Mouse (Mus musculus) spleen, adult 18-20 months (tissue): Measurements from ENCODE around the gene Tor4a.

Source experiments
- DNase-seq, 2 experiments: peaks; one replicate each; pipeline ENCODE4 v3.0.0; 2022; ENCODE audit warnings: mixed read lengths in 2 of 2

Tor4a gene

GRCm38 (mm10) chr2:25168665-25168978 lies 28.1 kb downstream of the Tor4a start:
- no peak for DNase-seq

DNA sequence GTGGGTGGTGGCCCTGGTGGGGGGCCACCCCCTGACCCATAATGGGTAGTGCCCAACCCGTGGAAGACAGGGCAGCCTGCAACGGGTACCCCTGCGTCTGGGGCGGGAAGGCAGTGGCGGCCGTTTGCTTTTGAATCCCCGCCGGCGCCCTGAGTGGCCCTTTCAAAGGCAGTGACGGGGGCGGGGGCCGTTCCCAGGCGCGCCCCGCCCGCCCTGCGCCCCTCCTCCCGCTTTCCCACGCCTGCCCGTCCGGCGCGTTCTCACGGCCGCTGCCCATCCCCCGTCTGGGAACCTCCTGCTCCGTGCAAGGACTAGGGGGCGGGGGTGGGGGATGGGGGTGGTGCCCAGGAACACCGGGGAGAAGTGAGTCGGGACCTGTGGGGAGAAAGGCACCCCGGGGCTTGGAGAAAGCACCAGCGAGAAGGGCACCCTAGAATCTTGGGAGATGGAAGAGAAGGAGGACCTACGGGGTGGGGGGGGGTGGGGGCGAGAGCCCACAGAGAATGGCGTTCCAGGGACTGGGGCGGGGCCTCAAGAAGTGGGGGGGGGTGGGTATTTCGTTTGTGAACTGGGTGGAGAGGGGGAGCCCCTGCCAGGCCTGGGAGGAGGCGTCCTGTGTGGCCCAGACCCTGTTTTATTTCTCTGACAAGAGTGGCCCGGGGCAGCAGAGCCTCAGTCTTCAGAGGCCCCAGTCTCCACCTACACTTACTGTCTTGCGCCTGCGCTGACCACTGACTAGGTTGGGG lies 28.6 kb downstream of the Tor4a start:
- DNase-seq = peak in 1 of 2 experiments; percentile 32

- no peak for DNase-seq
Observed at GRCm38 (mm10) chr2:25167481-25167880, 29.2 kb downstream of the Tor4a start.

- peak in 1 of 2 experiments; percentile 49 for DNase-seq
Observed at GRCm38 (mm10) chr2:25157655-25158054, 39.0 kb downstream of the Tor4a start.

GRCm38 (mm10) chr2:25156990-25157389 lies 39.7 kb downstream of the Tor4a start:
- DNase-seq = no peak

- no peak for DNase-seq
Observed at GRCm38 (mm10) chr2:25156177-25156576, 40.5 kb downstream of the Tor4a start.

GRCm38 (mm10) chr2:25151280-25151956 lies 45.3 kb downstream of the Tor4a start:
- no peak for DNase-seq

- no peak for DNase-seq
Observed at GRCm38 (mm10) chr2:25149643-25150042, 47.0 kb downstream of the Tor4a start.

- DNase-seq = no peak
Observed at GRCm38 (mm10) chr2:25147892-25148291, 48.8 kb downstream of the Tor4a start.

DNA sequence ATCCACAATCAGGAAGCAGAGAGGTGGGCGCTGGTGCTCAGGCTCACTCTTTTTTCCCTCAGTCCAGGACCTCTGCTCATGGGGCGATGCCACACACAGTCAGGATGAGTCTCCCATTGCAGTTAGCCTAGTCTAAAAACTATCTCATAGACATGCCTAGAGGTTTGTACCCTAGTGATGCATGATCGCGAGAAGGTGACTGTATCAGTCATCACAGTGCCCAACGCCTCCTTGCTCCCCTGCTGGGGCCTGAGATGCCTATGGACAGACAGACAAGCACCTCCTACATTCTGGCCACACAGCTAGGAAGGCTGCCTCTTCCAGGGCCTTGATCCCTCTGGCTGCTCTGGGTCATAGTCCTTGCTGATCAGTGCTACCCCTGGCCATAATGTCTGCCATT lies 49.3 kb downstream of the Tor4a start:
- DNase-seq = no peak

DNA sequence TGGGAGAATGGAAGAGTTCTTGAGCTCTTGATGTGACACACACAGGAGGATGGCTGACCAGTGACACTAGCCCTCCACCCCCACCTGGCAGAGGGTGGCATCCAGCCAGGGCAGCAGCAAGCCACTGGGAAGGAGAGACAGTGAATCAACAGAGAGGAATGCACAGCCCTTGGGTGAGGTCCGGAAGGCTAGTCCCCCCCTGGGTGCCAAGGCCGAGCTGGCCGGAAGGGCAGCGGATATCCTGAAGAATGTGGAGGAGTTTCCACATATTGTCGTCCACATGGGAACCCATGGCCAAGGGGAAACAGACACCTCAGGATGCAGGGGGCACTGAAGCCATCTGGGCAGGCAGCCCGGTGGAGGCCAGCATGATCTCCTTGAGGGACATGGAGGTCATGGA lies 51.3 kb downstream of the Tor4a start:
- no peak for DNase-seq
